Mouse (Mus musculus): Measurements from ENCODE around the gene Gm29289.
"Not testable (repeated sequence)": the region's sequence is repeated elsewhere in the genome, so short reads cannot be mapped to it uniquely, and the experiment has no call there.

The Gm29289 gene

GRCm38 (mm10) chrY:2932282-2932681, at the start of gene Gm29289:
Gene Gm29289, plus strand, starts transcription at chrY:2932582.
- DNase-seq (ENCODE audit: low spot score in 2 of 2) = not testable (repeated sequence)

- DNase-seq (ENCODE audit: low spot score in 2 of 2) = not testable (repeated sequence)
Observed at GRCm38 (mm10) chrY:2900689-2901088, 31.7 kb upstream of the Gm29289 start, which contains the start of gene Gm10352. Gene Gm10352, plus strand, starts transcription at chrY:2900989.

All from thymus, postnatal 10 days (tissue).